Mouse (Mus musculus) CH12.LX (cell line): ENCODE data around the gene Plcz1. TPM values are rescaled to one million over a fixed set of nuclear protein-coding genes. Genes with fewer than 3 reads are reported as not detected.

Experiments
- DNase-seq: peaks from one replicate; pipeline ENCODE4 v3.0.0-alpha.2; 2013; ENCODE audit errors: extremely low read depth
- H3K27ac ChIP-seq: 2 replicates; pipeline ENCODE4 v1.5.1; 2012; ENCODE audit warnings: low read depth, mild to moderate bottlenecking, control low read depth, moderate library complexity; ENCODE audit not compliant: insufficient read depth
- H3K27me3 ChIP-seq: replicated peaks from 2 replicates; pipeline ENCODE3; 2012; ENCODE audit warnings: inconsistent platforms
- H3K36me3 ChIP-seq, 2 experiments: replicated peaks in 1 of 2; 2 replicates each; pipeline versions ENCODE3 to v1.6.1; 2012; ENCODE audit warnings: inconsistent platforms in 1 of 2, low read length in 1 of 2, mild to moderate bottlenecking in 1 of 2, mixed read lengths in 1 of 2, moderate library complexity in 1 of 2; ENCODE audit not compliant: control insufficient read depth in 1 of 2, insufficient read depth in 1 of 2
- H3K4me1 ChIP-seq, 2 experiments: 2 replicates each; pipeline ENCODE4 v1.6.1; 2012; ENCODE audit warnings: inconsistent platforms in 1 of 2, moderate library complexity in 1 of 2; ENCODE audit not compliant: insufficient read depth in 2 of 2, control insufficient read depth in 1 of 2
- H3K4me2 ChIP-seq: 2 replicates; pipeline ENCODE4 v1.6.1; 2012; ENCODE audit warnings: low read depth, mild to moderate bottlenecking, control low read depth; ENCODE audit not compliant: poor library complexity, insufficient read depth, severe bottlenecking
- H3K4me3 ChIP-seq, 3 experiments: fragments of 150-350 bp in 1 of 3; sonication (generic) in 1 of 3; replicated peaks in 1 of 3; 2 replicates each; pipeline versions ENCODE3 to v1.5.1; 2011 to 2012; ENCODE audit warnings: low read depth in 2 of 3, low read length in 2 of 3, mild to moderate bottlenecking in 2 of 3, moderate library complexity in 2 of 3, control low read depth in 1 of 3, improper control_type of control experiment in 1 of 3, inconsistent platforms in 1 of 3, mixed read lengths in 1 of 3; ENCODE audit not compliant: poor library complexity in 1 of 3
- H3K79me2 ChIP-seq: replicated peaks from 2 replicates; pipeline ENCODE4 v1.6.1; 2012; ENCODE audit warnings: mild to moderate bottlenecking, moderate library complexity; ENCODE audit not compliant: control insufficient read depth, poor library complexity, insufficient read depth, severe bottlenecking; ENCODE audit errors: extremely low read depth
- H3K9ac ChIP-seq: 2 replicates; pipeline ENCODE4 v1.6.1; 2012; ENCODE audit warnings: low read depth, mild to moderate bottlenecking, control low read depth, moderate library complexity; ENCODE audit not compliant: insufficient read depth
- H3K9me3 ChIP-seq: replicated peaks from 2 replicates; pipeline ENCODE3; 2012; ENCODE audit warnings: low read length, inconsistent platforms, mixed read lengths
- CHD2 ChIP-seq: IDR thresholded peaks from 2 replicates; pipeline ENCODE4 v1.6.1; 2011; ENCODE audit warnings: low read length, improper control_type of control experiment
- CTCF ChIP-seq, 2 experiments: IDR thresholded peaks in 1 of 2; conservative IDR thresholded peaks in 1 of 2; 2 replicates each; pipeline ENCODE4 v1.5.1; 2011 to 2012; ENCODE audit warnings: low read depth in 2 of 2, low read length in 2 of 2, improper control_type of control experiment in 1 of 2, inconsistent platforms in 1 of 2, mild to moderate bottlenecking in 1 of 2, moderate library complexity in 1 of 2
- E2F4 ChIP-seq: IDR thresholded peaks from 2 replicates; pipeline ENCODE4 v1.6.1; 2011; ENCODE audit warnings: low read depth, low read length, improper control_type of control experiment; ENCODE audit not compliant: insufficient replicate concordance
- EP300 ChIP-seq: IDR thresholded peaks from 2 replicates; pipeline ENCODE4 v1.6.1; 2011; ENCODE audit warnings: low read length, improper control_type of control experiment
- ETS1 ChIP-seq: conservative IDR thresholded peaks from 2 replicates; pipeline ENCODE4 v1.6.1; 2012; ENCODE audit warnings: low read depth, mild to moderate bottlenecking, inconsistent platforms, low read length, improper control_type of control experiment, moderate library complexity
- HCFC1 ChIP-seq: IDR thresholded peaks from 2 replicates; pipeline ENCODE4 v1.6.1; 2012; ENCODE audit warnings: low read depth, mild to moderate bottlenecking, inconsistent platforms, low read length, improper control_type of control experiment
- JUND ChIP-seq: conservative IDR thresholded peaks from 2 replicates; pipeline ENCODE4 v1.6.1; 2011; ENCODE audit warnings: low read depth, low read length, improper control_type of control experiment
- MAX ChIP-seq: IDR thresholded peaks from 2 replicates; pipeline ENCODE4 v1.6.1; 2011; ENCODE audit warnings: low read length, improper control_type of control experiment
- MAZ ChIP-seq: IDR thresholded peaks from 2 replicates; pipeline ENCODE4 v1.6.1; 2012; ENCODE audit warnings: low read depth, mild to moderate bottlenecking, inconsistent platforms, low read length, improper control_type of control experiment, moderate library complexity
- MEF2A ChIP-seq: IDR thresholded peaks from 2 replicates; pipeline ENCODE4 v1.6.1; 2014; ENCODE audit warnings: low read depth, mild to moderate bottlenecking, inconsistent platforms, low read length, improper control_type of control experiment, borderline replicate concordance
- MXI1 ChIP-seq: IDR thresholded peaks from 2 replicates; pipeline ENCODE4 v1.6.1; 2011; ENCODE audit warnings: mild to moderate bottlenecking, low read depth, low read length, improper control_type of control experiment
- NELFE ChIP-seq: IDR thresholded peaks from 2 replicates; pipeline ENCODE4 v1.6.1; 2011; ENCODE audit warnings: low read depth, low read length, improper control_type of control experiment
- NRF1 ChIP-seq: IDR thresholded peaks from 2 replicates; pipeline ENCODE4 v1.6.1; 2014; ENCODE audit warnings: low read depth, mild to moderate bottlenecking, inconsistent platforms, low read length, improper control_type of control experiment, moderate library complexity
- POLR2A ChIP-seq: IDR thresholded peaks from 2 replicates; pipeline ENCODE4 v1.6.1; 2011; ENCODE audit warnings: low read depth, mild to moderate bottlenecking, improper control_type of control experiment, low read length
- RCOR1 ChIP-seq: conservative IDR thresholded peaks from 2 replicates; pipeline ENCODE4 v1.6.1; 2012; ENCODE audit warnings: low read depth, mild to moderate bottlenecking, inconsistent platforms, low read length, improper control_type of control experiment
- SIN3A ChIP-seq: IDR thresholded peaks from 2 replicates; pipeline ENCODE4 v1.6.1; 2012; ENCODE audit warnings: low read length, improper control_type of control experiment, inconsistent platforms
- TBP ChIP-seq: conservative IDR thresholded peaks from 2 replicates; pipeline ENCODE4 v1.6.1; 2011; ENCODE audit warnings: low read depth, low read length, improper control_type of control experiment
- TCF12 ChIP-seq: IDR thresholded peaks from 2 replicates; pipeline ENCODE4 v1.6.1; 2014; ENCODE audit warnings: low read depth, mild to moderate bottlenecking, inconsistent platforms, low read length, improper control_type of control experiment
- USF1 ChIP-seq: IDR thresholded peaks from 2 replicates; pipeline ENCODE4 v1.6.1; 2014; ENCODE audit warnings: low read depth, mild to moderate bottlenecking, inconsistent platforms, low read length, improper control_type of control experiment
- USF2 ChIP-seq: conservative IDR thresholded peaks from 2 replicates; pipeline ENCODE4 v1.6.1; 2011; ENCODE audit warnings: low read depth, low read length, improper control_type of control experiment
- ZKSCAN1 ChIP-seq: IDR thresholded peaks from 2 replicates; pipeline ENCODE4 v1.6.1; 2012; ENCODE audit warnings: low read depth, inconsistent platforms, low read length, improper control_type of control experiment, borderline replicate concordance
- ZNF384 ChIP-seq: IDR thresholded peaks from 2 replicates; pipeline ENCODE4 v1.6.1; 2012; ENCODE audit warnings: low read depth, low read length, improper control_type of control experiment, inconsistent platforms
- dilution Hi-C: fragments of 300-500 bp; cut with MboI; formaldehyde crosslinking; loops from 2 replicates; pipeline ENCODE4 v1.14.3; 2020; ENCODE audit warnings: low sequenced_read_pairs; ENCODE audit not compliant: extremely low pct_unique_long_range_greater_than_20kb, extremely low pct_ligation_motif_present
- in situ Hi-C: fragments of 300-500 bp; cut with MboI; formaldehyde crosslinking; loops from 3 replicates; pipeline ENCODE4 v1.14.3; 2019; ENCODE audit warnings: low sequenced_read_pairs, low pct_ligation_motif_present, low pct_unique_long_range_greater_than_20kb, mixed read lengths
- polyA plus RNA-seq: library from polyadenylated mRNA; unstranded; fragments of >175 nt; gene quantifications from 2 replicates; pipeline ENCODE4 v1.2.1, GENCODE M21; 2012; ENCODE audit warnings: low read depth; ENCODE audit not compliant: insufficient read length
- total RNA-seq, 2 experiments: library from RNA; depleted of rRNA; stranded (reverse); fragments of 300-350 nt in 1 of 2; fragments of >200 nt in 1 of 2; gene quantifications; 2 replicates each; pipeline ENCODE4 v1.2.3; 2012 to 2014

Plcz1 gene
- total and polyA plus RNA-seq, 3 experiments: not detected

- H3K27ac ChIP-seq: no peak overlapping the region
- dilution Hi-C loops (no loop called here), in situ Hi-C loops (no loop called here)
- H3K4me3 ChIP-seq: no peak overlapping the region
- no peaks in the 10 kb centered on the region for H3K79me2 ChIP-seq
- DNase-seq: no peak
- TF ChIP-seq JUND: no peak
- no peak for TF ChIP-seq CTCF (conservative IDR thresholded peaks at IDR 0.05 in 1 of 2, IDR thresholded peaks at IDR 0.05 in 1 of 2; ENCODE audit: low read depth in 2 of 2, low read length in 2 of 2)
- no peak for TF ChIP-seq MAZ
- no peak for TF ChIP-seq MEF2A
- TF ChIP-seq RCOR1: no peak
- TF ChIP-seq SIN3A: no peak
- no peak for TF ChIP-seq NRF1
- TF ChIP-seq HCFC1: no peak
- TF ChIP-seq ETS1: no peak
- no peak for TF ChIP-seq ZKSCAN1
- TF ChIP-seq EP300: no peak
- TF ChIP-seq, all 38 proteins: peak for 0
- Histone ChIP-seq H3K9ac (no peak overlapping the region), H3K27me3 (no peaks in the 10 kb centered on the region), H3K4me1 (no peaks in the 10 kb centered on the region), H3K4me2 (no peak overlapping the region), H3K9me3 (peaks cover 41% of the 10 kb centered on the region), H3K36me3 (no peaks in the 10 kb centered on the region)
Measured at GRCm38 (mm10) chr6:140005181-140005580, 36.1 kb downstream of the Plcz1 start.

DNA sequence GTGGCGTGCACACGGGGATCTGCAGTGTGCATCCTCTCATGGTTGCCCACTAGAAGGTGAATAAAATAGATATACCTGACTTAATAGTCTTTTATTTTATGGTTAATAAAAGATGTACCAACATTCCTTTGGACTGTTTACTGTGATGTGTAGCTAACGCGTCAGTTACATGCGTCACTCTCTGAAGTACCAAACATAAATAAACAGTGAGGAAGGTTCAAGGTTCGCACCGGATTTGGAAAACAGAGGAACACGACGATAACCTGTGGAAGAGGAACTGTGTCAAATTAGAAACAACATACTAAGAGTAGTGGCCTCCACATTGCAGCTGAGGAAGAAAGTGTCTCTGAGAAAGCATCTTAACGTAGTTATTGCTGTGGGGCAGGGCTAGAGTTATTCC, 51.7 kb downstream of the Plcz1 start:
- Histone ChIP-seq H3K79me2 (no peaks in the 10 kb centered on the region), H3K27ac (no peak overlapping the region), H3K4me2 (no peak overlapping the region), H3K27me3 (no peaks in the 10 kb centered on the region), H3K4me3 (no peak overlapping the region), H3K4me1 (no peaks in the 10 kb centered on the region), H3K9me3 (peaks cover 49% of the 10 kb centered on the region), H3K9ac (no peak overlapping the region), H3K36me3 (no peaks in the 10 kb centered on the region)
- dilution Hi-C loops: no loop called here
- TF ChIP-seq SIN3A (no peak), NRF1 (no peak), ZNF384 (no peak), CHD2 (no peak), NELFE (no peak), MXI1 (no peak), MEF2A (no peak)
- in situ Hi-C loops: no loop called here
- DNase-seq: no peak

- peaks cover 51% of the 10 kb centered on the region for H3K9me3 ChIP-seq
- no peak overlapping the region for H3K4me2 ChIP-seq
- no peak overlapping the region for H3K27ac ChIP-seq
- in situ Hi-C loops (no loop called here), dilution Hi-C loops (no loop called here)
- H3K9ac ChIP-seq: no peak overlapping the region
- no peaks in the 10 kb centered on the region for H3K36me3 ChIP-seq
- no peaks in the 10 kb centered on the region for H3K79me2 ChIP-seq
- TF ChIP-seq USF2: no peak
- TF ChIP-seq SIN3A: no peak
- TF ChIP-seq ZNF384: no peak
- no peak for TF ChIP-seq HCFC1
- no peak for TF ChIP-seq MAX
- no peak for TF ChIP-seq USF1
- TF ChIP-seq ZKSCAN1: no peak
- TF ChIP-seq E2F4: no peak
- no peak for TF ChIP-seq CHD2
- no peak for TF ChIP-seq TCF12
- TF ChIP-seq TBP: no peak
- no peak for TF ChIP-seq POLR2A
- H3K4me3 ChIP-seq: no peak overlapping the region
- H3K27me3 ChIP-seq: no peaks in the 10 kb centered on the region
- H3K4me1 ChIP-seq: no peaks in the 10 kb centered on the region
- DNase-seq: no peak
Measured at GRCm38 (mm10) chr6:139989075-139989474, 52.2 kb downstream of the Plcz1 start.
